Comparison of ENCODE assay signal across 10 mouse cellular contexts in genomic region chr3:66973391-66973943, GRCm38 (mm10). TPM values are rescaled to one million over a fixed set of nuclear protein-coding genes. Genes with fewer than 3 reads are reported as not detected.
DNase-seq lines count a peak whose midpoint lies in the region; ATAC-seq and TF ChIP-seq lines count a peak whose summit lies in the region.
"Had no signal": no experiment of that assay in that cellular context is flagged by ENCODE, and none has a peak within 500 bp of the region (broad histone marks: within the 10 kb centered on the region; RNA-seq: fewer than 3 reads in every experiment).

No protein-coding gene starts in this region.

- WGBS in forebrain, embryonic 16.5 days = under 1% methylated on average over 59 of the region's 59 CpGs
- WGBS in intestine, postnatal 0 days = 1% methylated on average over 59 of the region's 59 CpGs
- under 1% methylated on average over 59 of the region's 59 CpGs for WGBS in liver, embryonic 16.5 days (ENCODE audit: insufficient replicate concordance)
- 0% methylated on average over 59 of the region's 59 CpGs for WGBS in neural tube, embryonic 11.5 days

- DNase-seq in heart, adult 11 months = peak; percentile 88
- no peak for DNase-seq in heart, adult 9 months (ENCODE audit: low spot score in 2 of 2)
- DNase-seq in adrenal gland, postnatal 14 days = peak; percentile 65
- DNase-seq in neural tube, embryonic 11.5 days (ENCODE audit: low spot score) = peak; percentile 68
- DNase-seq in layer of hippocampus, adult 2 months (ENCODE audit: low spot score in 2 of 2) = no peak

- TF ChIP-seq CTCF in intestine, postnatal 0 days (IDR thresholded peaks at IDR 0.05; ENCODE audit: low read depth) = no peak
- no peak for TF ChIP-seq CTCF in layer of hippocampus, adult 2 months (conservative IDR thresholded peaks at IDR 0.05)

- H3K4me2 ChIP-seq in forebrain, embryonic 16.5 days (ENCODE audit: low read length) = peak overlapping the region; percentile 47
- H3K4me2 ChIP-seq in intestine, postnatal 0 days (replicated peaks; ENCODE audit: low read depth) = peak overlapping the region; percentile 75
- H3K4me2 ChIP-seq in liver, embryonic 16.5 days (ENCODE audit: low read depth, low read length) = peak overlapping the region; percentile 63
- H3K4me2 ChIP-seq in neural tube, embryonic 11.5 days (ENCODE audit: low read depth) = peak overlapping the region; percentile 74

- peak overlapping the region; percentile 38 for H3K9ac ChIP-seq in forebrain, embryonic 16.5 days (replicated peaks; ENCODE audit: low read depth, low read length)
- H3K9ac ChIP-seq in intestine, postnatal 0 days (ENCODE audit: low read depth, low read length) = no peak overlapping the region
- no peak overlapping the region for H3K9ac ChIP-seq in liver, embryonic 16.5 days (ENCODE audit: low read depth, low read length)
- peak overlapping the region; percentile 42 for H3K9ac ChIP-seq in neural tube, embryonic 11.5 days (ENCODE audit: low read length)

- H3K4me3 ChIP-seq in forebrain, embryonic 16.5 days (replicated peaks; ENCODE audit: low read length) = peak overlapping the region; percentile 34
- H3K4me3 ChIP-seq in intestine, postnatal 0 days (ENCODE audit: low read depth, low read length) = peak overlapping the region; percentile 48
- H3K4me3 ChIP-seq in liver, embryonic 16.5 days (ENCODE audit: low read depth, low read length) = peak overlapping the region; percentile 51
- peak overlapping the region; percentile 36 for H3K4me3 ChIP-seq in neural tube, embryonic 11.5 days (ENCODE audit: low read depth, low read length)
- no peak overlapping the region; the same call in 1 of the 2 replicates for H3K4me3 ChIP-seq in layer of hippocampus, adult 2 months

- no peak overlapping the region for H3K27ac ChIP-seq in forebrain, embryonic 16.5 days (ENCODE audit: low read length)
- no peak overlapping the region for H3K27ac ChIP-seq in intestine, postnatal 0 days (ENCODE audit: low read depth, low read length)
- no peak overlapping the region for H3K27ac ChIP-seq in liver, embryonic 16.5 days (ENCODE audit: low read length)
- H3K27ac ChIP-seq in neural tube, embryonic 11.5 days (ENCODE audit: low read depth, low read length) = 0 out of 2 replicates have a peak overlapping the region, but pooled peaks have one; percentile 20
- H3K27ac ChIP-seq in layer of hippocampus, adult 2 months = no peak overlapping the region

- H3K9me3 ChIP-seq in forebrain, embryonic 16.5 days (ENCODE audit: control insufficient read depth, low read length) = no peaks in the 10 kb centered on the region
- no peaks in the 10 kb centered on the region for H3K9me3 ChIP-seq in intestine, postnatal 0 days (ENCODE audit: control insufficient read depth)
- no peaks in the 10 kb centered on the region for H3K9me3 ChIP-seq in liver, embryonic 16.5 days (replicated peaks; ENCODE audit: control insufficient read depth, low read length)
- H3K9me3 ChIP-seq in neural tube, embryonic 11.5 days (ENCODE audit: control insufficient read depth, low read length) = no peaks in the 10 kb centered on the region

- peak; percentile 65 for ATAC-seq in forebrain, embryonic 16.5 days
- peak; percentile 95 for ATAC-seq in intestine, postnatal 0 days
- ATAC-seq in liver, embryonic 16.5 days (ENCODE audit: low read depth) = peak; percentile 74
- ATAC-seq in neural tube, embryonic 11.5 days (ENCODE audit: insufficient read depth, low FRiP score, low TSS enrichment) = peak; percentile 67
- ATAC-seq: Patski had no signal

- H3K27me3 ChIP-seq in forebrain, embryonic 16.5 days (replicated peaks; ENCODE audit: control insufficient read depth, insufficient read depth, low read length) = peaks cover 55% of the 10 kb centered on the region
- peaks cover 91% of the 10 kb centered on the region for H3K27me3 ChIP-seq in intestine, postnatal 0 days (replicated peaks; ENCODE audit: control insufficient read depth, insufficient read depth, low read length)
- peaks cover 73% of the 10 kb centered on the region for H3K27me3 ChIP-seq in liver, embryonic 16.5 days (ENCODE audit: control insufficient read depth, insufficient read depth, low read depth, low read length)
- peaks cover 80% of the 10 kb centered on the region for H3K27me3 ChIP-seq in neural tube, embryonic 11.5 days (ENCODE audit: control insufficient read depth, insufficient read depth, low read length)
- H3K27me3 ChIP-seq: Patski had no signal

- H3K4me1 ChIP-seq in forebrain, embryonic 16.5 days (replicated peaks; ENCODE audit: control insufficient read depth, insufficient read depth, low read length) = peaks cover 11% of the 10 kb centered on the region
- H3K4me1 ChIP-seq in intestine, postnatal 0 days (replicated peaks; ENCODE audit: control insufficient read depth, insufficient read depth, low read length) = no peaks in the 10 kb centered on the region
- H3K4me1 ChIP-seq in liver, embryonic 16.5 days (ENCODE audit: control insufficient read depth, low read depth, low read length) = no peaks in the 10 kb centered on the region; the same call in 1 of the 2 replicates
- H3K4me1 ChIP-seq in neural tube, embryonic 11.5 days (ENCODE audit: control insufficient read depth, insufficient read depth, low read length) = peaks cover 8% of the 10 kb centered on the region

- H3K36me3 ChIP-seq in forebrain, embryonic 16.5 days (ENCODE audit: control insufficient read depth, insufficient read depth) = no peaks in the 10 kb centered on the region
- no peaks in the 10 kb centered on the region for H3K36me3 ChIP-seq in intestine, postnatal 0 days (ENCODE audit: control insufficient read depth, insufficient read depth)
- no peaks in the 10 kb centered on the region for H3K36me3 ChIP-seq in liver, embryonic 16.5 days (ENCODE audit: control insufficient read depth, insufficient read depth)
- H3K36me3 ChIP-seq in neural tube, embryonic 11.5 days (ENCODE audit: control insufficient read depth, insufficient read depth, low read length) = no peaks in the 10 kb centered on the region

RNA-seq across cellular contexts. Expression of gene Rsrc1, which starts 7.7 kb away (rescaled TPM):
- total RNA-seq in adrenal gland, postnatal 14 days (2021) = 26.3 and 31.2 TPM in 2 replicates
- polyA plus RNA-seq in forebrain, embryonic 16.5 days (2015; fragmentation: Nextera tagmentation; extraction: Ambion mirVana) = 24.3 and 26.3 TPM in 2 replicates
- polyA plus RNA-seq in intestine, postnatal 0 days (2015; fragmentation: Nextera tagmentation; extraction: Ambion mirVana) = 15.4 and 16.8 TPM in 2 replicates
- 6.1 and 6.9 TPM in 2 replicates for polyA plus RNA-seq in liver, embryonic 16.5 days (2015; fragmentation: Nextera tagmentation; extraction: Ambion mirVana)
- polyA plus RNA-seq in neural tube, embryonic 11.5 days (2014; fragmentation: Nextera tagmentation; extraction: Ambion mirVana) = 42.1 and 43.2 TPM in 2 replicates
- 10 to 100 TPM; 40.2 to 41.5 TPM for total RNA-seq in layer of hippocampus, adult 2 months (2021)

RNA-seq across cellular contexts. Expression of gene Shox2, which starts 8.1 kb away (rescaled TPM):
- total RNA-seq in adrenal gland, postnatal 14 days (2021) = 1.5 and 2.2 TPM in 2 replicates
- polyA plus RNA-seq in forebrain, embryonic 16.5 days (2015; fragmentation: Nextera tagmentation; extraction: Ambion mirVana) = 1.0 TPM in 2 replicates
- 0.23 and 0.25 TPM in 2 replicates for polyA plus RNA-seq in intestine, postnatal 0 days (2015; fragmentation: Nextera tagmentation; extraction: Ambion mirVana)
- 0.18 and 0.25 TPM in 2 replicates for polyA plus RNA-seq in liver, embryonic 16.5 days (2015; fragmentation: Nextera tagmentation; extraction: Ambion mirVana)
- 18.1 and 20.9 TPM in 2 replicates for polyA plus RNA-seq in neural tube, embryonic 11.5 days (2014; fragmentation: Nextera tagmentation; extraction: Ambion mirVana)
- under 1 TPM in 1 of 2 experiments, not detected in 1; 0.87 TPM for total RNA-seq in layer of hippocampus, adult 2 months (2021)
- total RNA-seq: left cerebral cortex, postnatal 10 days had no signal

Comparison
In these comparisons a context has a peak if more than half of its experiments do, and no peak if none do; other contexts are left out.
1. DNase-seq: peak in heart, adult 11 months (single experiment), adrenal gland, postnatal 14 days (single experiment) and neural tube, embryonic 11.5 days (single experiment); none in heart, adult 9 months (0 of 2) and layer of hippocampus, adult 2 months (0 of 2).
2. H3K9ac ChIP-seq: peak in forebrain, embryonic 16.5 days (single experiment) and neural tube, embryonic 11.5 days (single experiment); none in intestine, postnatal 0 days (single experiment) and liver, embryonic 16.5 days (single experiment).
3. Peak in every context shown above with its lines, with median percentiles within 50 percentile points of each other: ATAC-seq and H3K4me2 ChIP-seq.